Mouse (Mus musculus): ENCODE results near the gene Pdk2.

Pdk2 gene
- long read RNA-seq, experiment 1, transcript Pdk2-201 (11 exons, 2,246 nt), result major isoform, 15 of 20 reads
- long read RNA-seq, experiment 1, partial matches to known transcripts, result 1 of 20 reads
- long read RNA-seq, experiment 1, other reads (novel, unspliced or antisense), result 4 of 20 reads
- long read RNA-seq, experiment 2, transcript Pdk2-201 (11 exons, 2,246 nt), result major isoform, 9 of 13 reads
- long read RNA-seq, experiment 2, partial matches to known transcripts, result 4 of 13 reads
- long read RNA-seq, experiment 2, other reads (novel, unspliced or antisense), result 0 of 13 reads

- intact Hi-C loops (cut with DNase I), result loop anchor here (10.0 kb wide), 1 partner anchor 214 kb away; no protein-coding TSS in a partner anchor
These were observed at the start of gene Pdk2 for GRCm38 (mm10) chr11:95041139-95041609. Gene Pdk2 (minus strand): TSS chr11:95041354.

DNA sequence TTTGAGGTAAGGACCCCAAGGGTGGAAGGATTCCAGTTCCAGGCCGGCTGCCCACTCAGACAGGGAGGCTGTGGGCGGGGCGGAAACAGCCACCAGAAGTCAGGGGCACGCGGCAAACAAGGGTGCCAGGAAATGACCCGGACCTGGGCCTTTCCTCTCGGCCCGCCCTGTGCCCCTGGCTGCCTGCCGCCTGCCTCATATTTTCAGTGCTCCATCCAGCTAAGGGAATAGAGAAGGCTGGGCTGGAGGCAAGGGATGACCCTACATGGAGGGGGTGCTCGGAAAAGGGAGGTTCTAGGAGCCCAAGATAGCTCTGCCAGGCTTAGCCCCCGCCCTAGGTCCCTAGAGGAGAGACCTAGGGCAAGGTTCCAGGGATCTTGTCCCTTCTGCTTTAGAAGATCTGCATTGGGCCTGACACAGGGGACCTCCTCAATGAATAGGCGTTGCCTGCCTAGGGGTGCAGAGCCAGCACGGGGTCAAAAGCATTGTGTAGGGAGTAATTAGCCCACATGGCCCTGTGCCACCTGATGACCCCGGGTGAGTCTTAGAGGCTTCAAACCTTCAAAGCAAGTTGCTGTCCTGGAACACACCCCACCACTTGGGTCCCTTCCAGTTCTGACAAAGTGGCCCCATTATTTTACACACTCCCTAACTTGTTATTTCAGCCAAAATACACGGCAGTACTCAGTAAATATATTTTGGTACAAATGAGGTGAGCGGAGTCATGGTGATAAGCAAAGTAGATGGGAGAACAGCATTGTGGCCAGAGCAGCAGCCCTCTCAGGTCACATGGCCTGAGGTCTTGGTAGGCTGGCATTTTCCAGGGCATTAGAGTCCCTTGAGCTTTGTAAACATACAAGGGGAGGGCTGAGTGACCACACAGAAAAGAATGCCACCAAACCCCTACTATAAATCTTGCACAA is 48.0 kb upstream of the Pdk2 start:
- intact Hi-C loops (cut with DNase I), result no loop called here

- intact Hi-C loops (cut with DNase I), result no loop called here
These were observed 47.1 kb upstream of the Pdk2 start for GRCm38 (mm10) chr11:95088286-95088685.

GRCm38 (mm10) chr11:95087301-95088228 is 46.4 kb upstream of the Pdk2 start:
- intact Hi-C loops (cut with DNase I), result no loop called here

DNA sequence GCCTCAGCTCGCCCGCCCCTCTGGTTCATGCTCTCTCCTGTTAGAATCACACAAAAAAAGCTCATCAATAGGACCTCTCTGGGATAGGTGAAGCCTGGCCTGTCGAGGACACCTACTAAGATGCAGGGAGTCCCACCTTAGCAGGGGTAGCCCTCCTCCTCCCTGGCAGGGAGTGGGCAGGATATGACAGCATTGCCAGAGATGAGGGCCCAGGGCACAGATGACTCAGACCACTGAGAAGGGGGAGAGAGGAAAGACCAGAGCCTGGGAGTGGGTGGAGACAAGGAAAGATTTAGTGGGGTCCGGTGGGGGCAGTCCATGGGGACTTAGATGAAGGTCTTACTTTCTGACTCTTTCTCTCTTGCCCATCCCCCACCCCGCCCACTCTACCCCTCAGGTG is 45.1 kb upstream of the Pdk2 start:
- intact Hi-C loops (cut with DNase I), result no loop called here

- intact Hi-C loops (cut with DNase I), result no loop called here
These were observed 44.6 kb upstream of the Pdk2 start for GRCm38 (mm10) chr11:95085710-95086109.

- intact Hi-C loops (cut with DNase I), result no loop called here
These were observed 43.7 kb upstream of the Pdk2 start for GRCm38 (mm10) chr11:95084811-95085382.

GRCm38 (mm10) chr11:95084175-95084574 is 43.0 kb upstream of the Pdk2 start:
- intact Hi-C loops (cut with DNase I), result no loop called here

DNA sequence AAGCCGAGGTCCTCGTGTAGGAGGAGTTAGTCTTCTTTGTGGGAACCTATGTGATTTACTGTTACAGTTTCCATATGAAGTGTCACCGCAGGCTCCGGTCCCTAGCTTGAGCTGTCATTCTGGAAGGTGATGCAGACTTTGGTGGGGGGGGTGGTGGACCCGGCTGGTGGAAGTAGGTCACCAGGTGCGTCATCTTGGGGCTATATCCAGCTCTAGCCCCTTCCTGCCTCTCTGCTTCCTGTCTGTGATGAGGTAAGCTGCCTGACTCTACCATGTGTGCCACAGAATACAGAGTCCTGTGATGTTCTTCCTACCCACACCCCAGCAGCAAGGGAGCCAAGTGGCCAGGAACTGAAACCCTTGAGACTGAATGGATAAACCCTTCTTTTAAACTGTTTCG is 41.7 kb upstream of the Pdk2 start:
- intact Hi-C loops (cut with DNase I), result no loop called here

DNA sequence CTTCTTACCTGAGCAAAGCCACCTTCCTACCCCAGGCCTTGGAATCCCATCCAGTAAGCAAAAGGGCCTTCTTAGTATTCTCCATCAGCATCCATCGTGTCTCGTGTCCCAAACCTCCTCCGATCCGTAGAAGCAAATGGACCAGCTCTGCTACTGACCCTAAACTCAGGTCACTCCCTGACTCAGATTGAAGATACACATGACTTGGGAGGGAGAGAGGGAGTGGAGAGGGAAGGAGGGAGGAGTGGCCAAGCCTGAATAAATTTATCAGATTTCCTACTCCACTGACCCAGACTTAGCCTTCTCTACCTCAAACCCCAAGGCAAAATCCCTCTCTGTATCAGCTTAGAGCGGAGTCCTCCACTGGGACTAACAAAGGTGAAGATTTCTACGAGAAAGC is 39.6 kb upstream of the Pdk2 start:
- intact Hi-C loops (cut with DNase I), result no loop called here

GRCm38 (mm10) chr11:95079256-95079875 is 38.2 kb upstream of the Pdk2 start:
- intact Hi-C loops (cut with DNase I), result no loop called here

DNA sequence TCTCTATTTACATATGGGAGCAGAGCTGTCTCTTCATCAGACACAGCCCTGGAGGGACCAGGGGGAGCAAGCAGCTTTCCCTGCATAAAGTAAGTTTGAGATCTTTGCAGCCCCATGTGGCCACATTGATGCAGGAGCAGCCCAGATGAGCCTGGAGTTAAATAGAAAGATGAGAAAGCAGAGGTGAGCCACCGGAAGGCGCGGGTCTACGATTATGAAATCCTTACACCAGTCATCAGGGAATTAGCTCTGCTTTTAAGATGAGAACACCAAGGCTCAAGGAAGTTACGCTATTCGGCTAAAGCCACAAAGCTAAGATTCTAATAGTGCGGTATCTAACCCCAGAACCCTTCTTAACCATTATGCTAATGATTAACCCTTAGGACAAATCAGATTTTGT is 36.8 kb upstream of the Pdk2 start:
- intact Hi-C loops (cut with DNase I), result no loop called here

GRCm38 (mm10) chr11:95076536-95077111 is 35.5 kb upstream of the Pdk2 start, which contains the start of gene Itga3:
Gene Itga3 (minus strand): TSS chr11:95076801.
- intact Hi-C loops (cut with DNase I), result loop anchor here (1.0 kb wide), 1 partner anchor 30 kb away; no protein-coding TSS in a partner anchor

DNA sequence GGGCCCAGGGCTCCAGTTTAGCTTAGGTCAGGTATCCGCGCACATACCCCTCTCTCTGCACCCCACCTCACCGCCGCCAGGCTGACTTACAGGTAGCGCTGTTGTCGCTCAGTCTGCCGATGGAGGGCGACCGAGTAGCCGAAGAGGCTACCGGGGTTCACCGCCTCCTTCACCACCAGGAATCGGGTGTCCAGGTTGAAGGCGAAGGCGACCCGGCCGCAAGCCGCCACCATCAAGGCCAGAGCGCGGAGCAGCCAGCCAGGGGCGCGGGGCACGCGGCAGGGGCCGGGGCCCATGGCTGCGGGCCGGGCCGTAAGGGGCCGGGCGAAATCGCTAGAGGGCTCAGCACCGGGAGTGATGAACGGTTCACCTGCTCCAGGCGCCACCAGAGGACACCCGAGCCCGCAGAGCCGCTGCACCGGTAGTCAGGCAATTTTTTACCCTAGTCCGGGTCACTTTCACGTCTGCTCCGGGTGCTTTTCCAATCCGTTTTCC is 34.9 kb upstream of the Pdk2 start:
- intact Hi-C loops (cut with DNase I), result loop anchor here (1.0 kb wide), 1 partner anchor 30 kb away; no protein-coding TSS in a partner anchor

DNA sequence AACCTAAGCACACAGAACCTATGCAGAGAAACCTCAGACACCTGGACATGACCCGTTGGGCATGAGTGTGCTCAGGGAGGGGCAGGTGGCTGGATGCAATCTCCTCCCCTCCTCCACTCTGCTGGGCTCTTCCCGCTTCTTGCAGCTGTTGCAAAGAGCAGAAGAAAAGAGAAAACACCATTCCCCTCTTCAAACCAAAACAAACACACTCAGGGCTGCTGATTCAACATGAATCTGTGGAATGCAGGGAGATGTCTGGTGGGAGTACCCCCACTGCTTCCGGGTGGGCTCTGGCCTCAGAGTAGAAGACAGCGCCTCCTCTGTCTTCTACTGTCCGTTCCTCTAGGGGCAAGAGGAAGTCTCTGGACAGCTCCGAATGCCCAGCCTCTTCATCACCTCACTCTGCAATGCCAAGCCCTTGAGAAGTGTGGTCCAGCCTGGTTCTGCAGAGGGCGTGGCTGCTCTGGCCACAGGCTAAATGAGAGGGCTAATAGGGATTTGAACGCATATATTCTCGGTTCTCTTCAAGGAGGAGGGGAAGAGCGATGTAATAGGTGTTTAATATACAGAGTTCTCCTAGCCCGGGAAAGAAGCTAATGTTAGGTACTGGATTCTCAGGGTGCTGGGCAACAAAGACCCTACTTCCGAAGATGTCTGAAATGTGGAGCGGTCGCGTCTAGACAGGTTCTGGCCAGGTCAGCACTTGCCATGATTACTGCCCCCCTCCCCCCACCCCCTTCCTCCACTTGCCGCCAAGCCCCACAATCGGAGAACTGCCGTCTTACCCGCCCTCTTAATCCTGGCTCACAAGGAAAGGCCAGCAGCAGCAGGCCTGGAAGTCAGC is 34.3 kb upstream of the Pdk2 start:
- intact Hi-C loops (cut with DNase I), result loop anchor here (1.0 kb wide), 1 partner anchor 31 kb away; no protein-coding TSS in a partner anchor

GRCm38 (mm10) chr11:95074694-95075093 is 33.5 kb upstream of the Pdk2 start:
- intact Hi-C loops (cut with DNase I), result no loop called here

- intact Hi-C loops (cut with DNase I), result no loop called here
These were observed 32.7 kb upstream of the Pdk2 start for GRCm38 (mm10) chr11:95073835-95074234.

DNA sequence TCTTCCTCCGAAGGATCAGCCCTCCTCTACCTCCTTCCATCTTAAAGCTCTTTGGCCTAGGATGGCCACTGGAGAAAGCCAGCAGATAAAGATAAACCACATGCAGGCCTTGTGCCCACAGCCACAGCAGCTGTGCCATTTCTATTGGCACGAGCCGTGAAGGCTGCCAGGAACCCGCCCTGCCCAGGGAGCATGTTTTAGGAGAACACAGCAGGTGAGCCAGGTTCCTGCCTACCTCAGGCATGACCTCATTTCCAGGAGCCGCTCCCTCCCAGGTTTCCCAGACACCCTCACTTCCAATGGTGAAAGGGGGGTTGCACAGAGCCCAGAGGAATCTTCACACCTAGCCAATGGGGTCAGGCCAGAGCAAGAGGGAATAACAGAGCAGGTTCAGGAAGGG is 31.6 kb upstream of the Pdk2 start:
- intact Hi-C loops (cut with DNase I), result no loop called here

DNA sequence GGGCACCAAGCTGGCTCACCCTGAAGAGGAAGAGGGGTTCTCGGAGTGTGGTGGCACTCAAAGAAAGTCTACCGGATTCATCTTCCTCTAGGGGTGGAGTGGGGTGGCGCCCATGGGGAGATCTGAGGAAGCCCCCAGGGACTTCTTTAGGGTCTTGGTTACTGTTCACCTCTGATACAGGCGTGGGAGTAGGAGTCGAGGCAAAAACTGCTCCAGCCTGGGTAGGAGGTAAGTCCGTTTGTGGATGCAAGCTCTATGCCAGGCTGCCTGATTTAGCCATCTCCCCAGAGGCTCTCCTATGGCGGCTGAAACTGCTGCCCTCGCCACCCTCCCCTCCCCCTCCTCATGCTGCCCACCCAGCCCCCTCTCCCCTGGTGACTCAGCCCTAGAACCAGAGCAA is 31.0 kb upstream of the Pdk2 start:
- intact Hi-C loops (cut with DNase I), result no loop called here

All from adrenal gland (tissue).